Mouse (Mus musculus) small intestine, adult 2 months (tissue): ENCODE measurements around the gene Trak1.

Source experiments
- CTCF ChIP-seq: fragments of 200-500 bp; IDR thresholded peaks from 2 replicates; pipeline ENCODE4 v1.5.1; 2012; ENCODE audit warnings: low read depth, mild to moderate bottlenecking, control low read depth, inconsistent platforms, low read length, moderate library complexity, mixed read lengths; ENCODE audit not compliant: insufficient replicate concordance, insufficient read length; ENCODE audit errors: extremely low read depth
- POLR2A ChIP-seq: fragments of 200-500 bp; IDR thresholded peaks from 2 replicates; pipeline ENCODE4 v1.6.1; 2012; ENCODE audit warnings: low read depth, mild to moderate bottlenecking, control low read depth, inconsistent platforms, low read length, moderate library complexity

DNA sequence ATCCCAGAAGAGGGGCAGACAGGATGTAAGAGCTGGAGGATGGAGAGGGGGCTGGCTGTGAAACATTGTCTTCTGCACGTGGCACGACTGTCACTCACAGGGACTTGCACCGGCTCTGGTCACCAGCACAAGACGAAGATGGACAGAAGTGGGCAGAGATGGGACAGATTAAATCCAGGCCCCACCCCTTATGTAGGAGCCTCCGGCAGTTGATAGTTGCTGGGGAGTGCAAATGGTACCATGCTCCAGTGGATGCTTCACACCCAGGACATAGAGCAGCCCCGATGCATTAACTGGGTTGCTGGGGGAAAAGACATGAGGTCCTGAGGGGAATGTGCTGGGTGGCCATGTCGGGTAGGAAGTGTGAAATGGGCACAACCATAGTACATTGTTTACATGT lies 2.1 kb upstream of the Trak1 start:
- TF ChIP-seq CTCF (no peak), POLR2A (no peak)
